Mouse (Mus musculus) lung, postnatal 10 days (tissue): Measurements from ENCODE around the gene Hmgcs1.
"Not testable (repeated sequence)": the region's sequence is repeated elsewhere in the genome, so short reads cannot be mapped to it uniquely, and the experiment has no call there.

Experiments
- DNase-seq: peaks from one replicate; pipeline ENCODE4 v3.0.0; 2021

Hmgcs1 gene

DNA sequence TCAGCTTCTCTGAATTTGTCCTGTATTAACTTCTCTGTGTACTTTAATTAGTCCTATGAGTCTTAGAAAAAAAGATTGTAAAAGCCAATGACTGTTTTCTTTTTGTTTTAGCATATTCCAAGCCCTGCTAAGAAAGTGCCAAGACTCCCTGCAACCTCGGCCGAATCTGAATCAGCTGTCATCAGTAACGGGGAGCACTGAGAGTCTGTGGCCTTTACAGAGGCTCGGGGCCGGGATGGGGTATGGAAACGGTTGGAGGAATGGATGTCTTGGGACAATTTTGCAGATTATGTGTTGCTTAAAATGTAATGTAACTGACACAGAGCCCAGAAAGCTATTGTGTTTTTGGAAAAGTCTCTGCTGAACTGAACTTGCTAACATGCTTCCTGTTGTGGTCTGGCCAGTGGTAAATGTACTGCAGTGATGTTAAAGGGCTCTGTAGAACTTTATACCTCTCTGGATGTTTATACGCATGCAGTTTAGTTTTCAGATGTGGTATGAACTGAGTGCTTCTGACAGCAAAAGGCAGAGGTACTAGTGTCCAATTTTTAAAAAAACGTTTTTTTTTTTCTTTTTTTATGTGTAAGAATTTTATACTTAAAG, 16.2 kb downstream of the Hmgcs1 start:
- DNase-seq = not testable (repeated sequence)

DNA sequence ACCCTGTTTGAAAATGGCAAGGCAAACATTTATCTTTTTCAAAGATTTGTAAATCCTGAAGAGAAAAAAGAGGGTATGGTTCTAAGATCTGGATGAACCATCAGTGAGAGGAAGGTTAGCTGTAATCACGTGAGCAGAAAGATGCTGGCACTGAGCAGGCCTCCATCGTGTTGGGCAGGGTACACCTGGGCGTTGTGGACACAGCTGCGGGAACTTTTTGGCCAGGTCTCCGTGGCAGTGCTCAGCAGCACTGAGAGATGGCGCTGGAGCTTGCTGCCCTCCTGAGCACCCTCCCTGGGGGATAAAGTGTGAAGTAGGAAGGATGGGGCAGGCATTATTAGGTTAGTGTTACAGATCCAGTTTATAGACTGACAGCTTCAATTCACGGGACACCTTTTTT, 16.8 kb downstream of the Hmgcs1 start:
- no peak for DNase-seq

- no peak for DNase-seq
Observed at GRCm38 (mm10) chr13:119707906-119708305, 17.7 kb downstream of the Hmgcs1 start.

- DNase-seq = no peak
Observed at GRCm38 (mm10) chr13:119708941-119709340, 18.8 kb downstream of the Hmgcs1 start.

GRCm38 (mm10) chr13:119709388-119710267, 19.4 kb downstream of the Hmgcs1 start:
- DNase-seq = no peak

DNA sequence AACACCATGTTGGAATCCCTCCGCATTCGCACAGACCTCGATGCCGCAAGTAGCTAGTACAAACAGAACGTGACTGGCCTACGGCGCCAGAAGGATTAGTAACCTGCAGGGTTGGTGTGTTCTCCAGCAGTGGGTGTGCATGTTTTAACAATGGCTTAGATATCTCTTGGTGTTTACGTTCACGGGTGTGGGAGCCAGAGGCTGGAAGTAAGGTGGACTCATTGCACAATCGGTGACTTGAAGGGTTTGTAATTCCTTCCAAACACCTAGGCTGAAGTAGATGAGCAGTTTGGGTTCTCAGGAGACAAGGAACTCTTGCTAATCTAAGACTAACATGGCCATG, 20.1 kb downstream of the Hmgcs1 start:
- no peak for DNase-seq

GRCm38 (mm10) chr13:119712463-119712862, 22.3 kb downstream of the Hmgcs1 start:
- DNase-seq = no peak

DNA sequence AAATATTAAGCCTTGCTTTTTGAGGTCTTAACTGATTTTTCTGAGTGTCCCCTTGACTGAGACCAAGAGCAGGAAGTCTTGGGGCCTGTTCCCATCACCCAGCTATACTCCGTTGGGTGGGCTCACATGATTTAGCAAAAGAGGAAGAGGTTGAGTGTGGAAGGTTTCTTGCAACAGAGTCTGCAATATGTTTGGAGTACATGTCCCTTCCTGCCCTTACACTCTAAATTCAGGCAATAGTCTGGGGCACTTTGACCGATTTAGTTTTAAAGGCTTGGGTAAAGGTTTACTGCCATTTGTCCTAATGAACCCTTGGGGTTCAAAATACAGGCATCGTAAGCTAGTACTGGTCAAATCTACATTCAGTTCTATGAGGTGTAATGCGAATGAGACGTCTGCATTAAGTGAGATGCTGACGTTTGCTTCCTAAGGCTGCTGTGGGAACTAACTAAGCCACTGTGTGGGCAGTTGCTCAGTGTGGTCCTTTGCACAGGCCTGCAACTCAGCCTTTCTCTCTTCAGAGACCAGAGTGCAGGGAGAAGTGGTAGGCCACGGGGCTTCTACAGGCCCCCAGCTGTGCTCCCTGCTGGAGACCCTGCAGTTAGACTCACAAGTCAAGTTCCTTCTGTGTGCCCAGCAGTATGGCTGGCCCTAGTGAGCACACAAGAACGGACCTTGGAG, 23.1 kb downstream of the Hmgcs1 start:
- no peak for DNase-seq

DNA sequence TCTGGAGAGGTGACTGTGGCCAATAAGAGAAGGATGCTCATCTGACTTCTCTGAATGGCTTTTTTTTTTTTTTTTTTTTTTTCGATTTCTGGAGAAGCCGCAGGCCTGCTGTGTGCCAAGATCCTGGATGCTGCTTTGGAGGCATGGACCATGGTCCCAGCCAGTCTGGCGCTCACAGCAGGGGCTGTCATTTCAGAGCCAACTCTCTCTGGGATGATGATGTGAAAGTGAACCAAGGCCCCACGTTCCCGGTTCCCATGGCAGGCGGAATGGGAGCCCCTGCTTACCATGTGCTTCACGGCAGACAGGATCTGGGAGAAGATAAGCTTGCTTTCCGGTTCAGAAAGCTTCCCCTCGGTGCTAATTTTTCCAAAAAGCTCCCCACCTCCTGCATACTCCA, 23.6 kb downstream of the Hmgcs1 start:
- DNase-seq = no peak

DNA sequence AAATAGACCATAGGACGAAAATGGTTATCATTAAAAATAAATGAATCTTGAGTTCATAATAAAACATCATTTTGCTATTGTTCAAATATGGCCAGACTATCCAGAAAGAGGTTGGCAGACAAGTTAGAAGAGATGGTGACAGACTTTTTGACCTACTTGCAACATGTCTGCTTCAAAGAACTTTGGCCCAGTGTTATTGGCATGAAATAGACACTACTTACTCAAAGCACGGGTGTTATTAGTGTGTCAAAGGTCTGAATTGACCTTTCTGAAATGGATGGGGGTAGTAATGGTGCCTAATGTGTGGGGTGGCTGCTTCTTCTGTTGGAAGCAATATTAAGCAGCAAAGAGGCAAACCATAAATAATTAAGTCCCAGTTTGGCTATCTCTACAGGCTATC, 25.9 kb downstream of the Hmgcs1 start:
- DNase-seq = no peak

DNA sequence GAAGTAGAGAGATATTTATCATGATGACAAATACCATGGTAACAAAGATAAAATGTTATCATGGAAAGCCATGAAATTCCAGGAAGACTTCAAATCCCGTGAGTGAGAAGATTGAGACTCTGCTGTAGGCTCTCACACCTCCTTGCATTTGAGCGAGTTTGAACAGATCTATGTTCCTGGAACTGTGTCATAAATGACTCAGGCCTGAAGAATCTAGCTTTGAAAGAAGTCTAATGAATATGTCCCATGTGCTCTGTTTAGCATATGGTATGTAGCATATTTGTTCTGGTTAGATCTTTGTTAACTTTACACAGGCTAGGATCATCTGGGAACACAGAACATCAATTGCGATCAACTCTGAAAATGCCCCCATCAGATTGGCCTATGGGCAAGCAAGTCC, 32.3 kb downstream of the Hmgcs1 start:
- no peak for DNase-seq

- no peak for DNase-seq
Observed at GRCm38 (mm10) chr13:119723368-119723767, 33.2 kb downstream of the Hmgcs1 start.

DNA sequence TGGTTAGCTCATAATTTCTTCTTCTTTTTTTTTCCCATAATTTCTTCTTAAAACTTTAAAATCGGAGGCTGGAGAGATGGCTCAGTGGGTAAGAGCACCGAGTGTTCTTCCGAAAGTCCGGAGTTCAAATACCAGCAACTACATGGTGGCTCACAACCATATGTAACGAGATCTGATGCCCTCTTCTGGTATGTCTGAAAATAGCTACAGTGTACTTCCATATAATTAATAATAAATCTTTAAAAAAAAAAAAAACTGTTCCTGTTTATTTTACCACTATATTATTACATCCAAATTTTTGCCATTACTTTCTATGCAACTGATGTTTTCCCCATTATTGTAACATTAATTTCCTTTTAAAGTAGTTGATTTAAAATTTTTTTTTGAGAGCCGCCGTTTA, 34.4 kb downstream of the Hmgcs1 start:
- no peak for DNase-seq

DNA sequence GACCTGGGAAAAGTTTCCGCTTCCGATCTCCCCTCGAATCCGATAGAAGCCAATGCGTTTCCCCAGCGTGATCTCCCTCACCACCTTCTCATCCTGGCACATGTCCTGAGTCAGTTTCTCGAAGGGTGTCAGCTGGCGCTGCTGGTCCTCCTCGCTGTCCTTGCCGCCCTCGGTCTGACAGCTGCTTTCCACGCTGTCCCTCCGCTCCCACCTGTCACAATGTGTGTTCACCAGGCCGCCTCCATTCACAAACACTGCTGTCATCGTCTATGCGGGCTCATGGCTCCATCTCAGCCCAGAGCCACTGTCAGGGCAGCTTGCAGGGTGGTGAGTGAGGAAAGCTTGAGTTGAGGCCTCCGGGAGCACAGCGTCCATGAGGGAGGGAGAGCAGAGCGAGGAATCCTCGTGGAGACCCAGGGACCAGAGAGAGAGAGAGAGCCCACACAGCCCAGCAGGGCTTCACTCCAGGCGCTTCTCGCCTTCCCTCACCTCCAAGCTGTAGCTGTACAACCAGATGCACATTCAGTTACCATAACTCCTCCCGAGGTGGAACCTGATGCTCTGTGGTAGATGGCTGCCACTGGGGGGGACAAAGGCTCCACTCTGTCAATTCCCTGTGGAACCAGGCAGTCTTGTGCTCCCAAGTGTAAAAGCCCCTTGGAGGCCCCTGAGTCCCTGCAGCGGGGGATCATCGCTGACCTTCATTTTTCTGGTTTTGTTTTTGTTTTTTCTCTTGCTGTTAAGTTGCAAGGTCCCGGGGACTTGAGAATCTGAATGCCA, 37.6 kb downstream of the Hmgcs1 start:
- no peak for DNase-seq

DNA sequence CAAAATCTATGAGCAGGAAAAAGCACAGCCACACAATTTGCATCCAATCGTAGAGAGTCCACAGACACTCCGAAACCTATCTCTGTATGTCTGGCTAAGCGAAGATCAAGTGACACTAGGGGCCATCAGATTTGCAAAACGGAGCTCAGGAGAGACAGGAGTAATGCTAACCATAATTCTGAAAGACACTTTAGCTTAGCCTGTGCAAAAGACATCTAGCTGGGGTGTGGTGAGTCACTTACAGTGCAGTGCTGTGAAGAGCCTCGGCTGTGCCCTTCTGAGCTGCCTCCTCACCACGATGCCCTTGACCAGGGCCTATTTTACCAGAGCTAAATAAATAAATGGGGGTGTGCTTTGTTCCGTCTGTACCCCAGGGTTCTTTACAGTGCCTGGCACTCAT, 39.2 kb downstream of the Hmgcs1 start:
- DNase-seq = no peak

GRCm38 (mm10) chr13:119731448-119731847, 41.3 kb downstream of the Hmgcs1 start:
- DNase-seq = no peak

- DNase-seq = no peak
Observed at GRCm38 (mm10) chr13:119741390-119742237, 51.4 kb downstream of the Hmgcs1 start.

DNA sequence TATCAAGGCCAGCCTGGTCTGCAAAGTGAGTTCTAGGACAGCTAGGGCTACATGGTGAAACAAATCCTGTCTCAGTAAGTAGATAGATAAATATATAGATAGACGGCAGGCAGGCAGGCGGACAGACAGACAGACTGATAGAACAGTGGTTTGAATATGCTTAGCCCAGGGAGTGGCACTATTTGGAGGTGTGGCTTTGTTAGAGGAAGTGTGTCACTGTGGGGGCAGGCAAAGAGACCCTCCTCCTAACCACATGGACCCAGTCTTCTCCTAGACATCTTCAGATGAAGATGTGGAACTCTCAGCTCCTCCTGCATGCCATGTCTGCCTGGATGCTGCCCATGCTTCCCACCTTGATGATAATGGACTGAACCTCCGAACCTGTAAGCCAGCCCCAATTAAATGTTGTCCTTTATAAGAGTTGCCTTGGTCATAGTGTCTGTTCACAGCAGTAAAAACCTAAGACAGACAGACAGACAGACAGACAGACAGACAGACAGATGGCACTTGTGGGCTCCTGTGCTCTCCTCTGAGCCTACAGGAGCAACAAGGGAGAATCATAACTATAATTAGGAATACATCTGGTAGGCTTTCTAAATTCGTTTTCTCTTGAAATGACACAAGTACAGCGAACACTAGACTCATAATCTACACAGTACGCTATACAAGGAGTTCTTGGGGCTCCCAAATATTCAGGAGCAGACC, 52.7 kb downstream of the Hmgcs1 start:
- DNase-seq = no peak

GRCm38 (mm10) chr13:119743470-119743869, 53.3 kb downstream of the Hmgcs1 start:
- DNase-seq = no peak

GRCm38 (mm10) chr13:119746930-119747329, 56.8 kb downstream of the Hmgcs1 start:
- no peak for DNase-seq

GRCm38 (mm10) chr13:119753859-119754634, 63.9 kb downstream of the Hmgcs1 start:
- DNase-seq = no peak
